8 mouse cellular contexts compared by ENCODE assay signal in genomic region chr17:87473736-87474500, GRCm38 (mm10). TPM values are rescaled to one million over a fixed set of nuclear protein-coding genes. Genes with fewer than 3 reads are reported as not detected.
DNase-seq lines count a peak whose midpoint lies in the region; ATAC-seq and TF ChIP-seq lines count a peak whose summit lies in the region.

No protein-coding gene starts in this region.

- H3K4me1 ChIP-seq in cortical plate, adult 2 months (ENCODE audit: control insufficient read depth, insufficient read depth, low read length): peaks cover 13% of the 10 kb centered on the region
- peaks cover 30% of the 10 kb centered on the region for H3K4me1 ChIP-seq in intestine, embryonic 15.5 days (replicated peaks)
- peaks cover 26% of the 10 kb centered on the region for H3K4me1 ChIP-seq in limb, embryonic 12.5 days (replicated peaks)
- peaks cover 15% of the 10 kb centered on the region; the same call in 1 of the 2 replicates for H3K4me1 ChIP-seq in midbrain, embryonic 11.5 days (ENCODE audit: control insufficient read depth, insufficient read depth, low read length)

- ATAC-seq in intestine, embryonic 15.5 days: peak; percentile 63
- peak; percentile 85 for ATAC-seq in limb, embryonic 12.5 days (ENCODE audit: insufficient number of reproducible peaks, insufficient read depth, low FRiP score, low TSS enrichment, low read depth)
- ATAC-seq in midbrain, embryonic 11.5 days (ENCODE audit: low FRiP score): peak; percentile 84

- no peak for TF ChIP-seq CTCF in cortical plate, adult 2 months (IDR thresholded peaks at IDR 0.05; ENCODE audit: extremely low read depth, insufficient read depth, low read length)

- H3K9ac ChIP-seq in intestine, embryonic 15.5 days: peak overlapping the region; percentile 47
- peak overlapping the region; percentile 48 for H3K9ac ChIP-seq in limb, embryonic 12.5 days (replicated peaks)
- H3K9ac ChIP-seq in midbrain, embryonic 11.5 days (ENCODE audit: low read length): peak overlapping the region; percentile 54

- peak; percentile 41; the same call in 1 of the 2 replicates for TF ChIP-seq POLR2A in cortical plate, adult 2 months (IDR thresholded peaks at IDR 0.05; ENCODE audit: extremely low read depth, insufficient read depth, low read length)

- H3K9me3 ChIP-seq in intestine, embryonic 15.5 days: no peaks in the 10 kb centered on the region
- H3K9me3 ChIP-seq in limb, embryonic 12.5 days: no peaks in the 10 kb centered on the region
- no peaks in the 10 kb centered on the region for H3K9me3 ChIP-seq in midbrain, embryonic 11.5 days (ENCODE audit: control insufficient read depth, low read length)

- H3K27ac ChIP-seq in cortical plate, adult 2 months (ENCODE audit: insufficient read depth, low read length): peak overlapping the region; percentile 94
- peak overlapping the region; percentile 13; the same call in 1 of the 2 replicates for H3K27ac ChIP-seq in intestine, embryonic 15.5 days
- no peak overlapping the region for H3K27ac ChIP-seq in limb, embryonic 12.5 days
- no peak overlapping the region for H3K27ac ChIP-seq in midbrain, embryonic 11.5 days (ENCODE audit: low read depth, low read length)

- peak overlapping the region; percentile 79 for H3K4me2 ChIP-seq in intestine, embryonic 15.5 days (replicated peaks)
- peak overlapping the region; percentile 76 for H3K4me2 ChIP-seq in limb, embryonic 12.5 days
- H3K4me2 ChIP-seq in midbrain, embryonic 11.5 days: peak overlapping the region; percentile 66

- H3K36me3 ChIP-seq in intestine, embryonic 15.5 days: no peaks in the 10 kb centered on the region
- no peaks in the 10 kb centered on the region for H3K36me3 ChIP-seq in limb, embryonic 12.5 days
- H3K36me3 ChIP-seq in midbrain, embryonic 11.5 days (ENCODE audit: control insufficient read depth, insufficient read depth, low read length): no peaks in the 10 kb centered on the region

- peak overlapping the region; percentile 31 for H3K4me3 ChIP-seq in cortical plate, adult 2 months (ENCODE audit: insufficient read depth, low read length)
- H3K4me3 ChIP-seq in intestine, embryonic 15.5 days (replicated peaks): peak overlapping the region; percentile 33
- peak overlapping the region; percentile 39 for H3K4me3 ChIP-seq in limb, embryonic 12.5 days (replicated peaks)
- peak overlapping the region; percentile 33 for H3K4me3 ChIP-seq in midbrain, embryonic 11.5 days (ENCODE audit: low read depth, low read length)

- H3K27me3 ChIP-seq in intestine, embryonic 15.5 days (replicated peaks): no peaks in the 10 kb centered on the region
- peaks cover 47% of the 10 kb centered on the region for H3K27me3 ChIP-seq in limb, embryonic 12.5 days
- peaks cover 10% of the 10 kb centered on the region for H3K27me3 ChIP-seq in midbrain, embryonic 11.5 days (ENCODE audit: control insufficient read depth, insufficient read depth, low read length)

- peak; percentile 61 for DNase-seq in layer of hippocampus, adult 11-12 months (ENCODE audit: low spot score)
- DNase-seq in layer of hippocampus, adult 9-10 months (ENCODE audit: low spot score): no peak
- peak; percentile 63 for DNase-seq in gastrocnemius, postnatal 10 days
- DNase-seq in midbrain, embryonic 11.5 days (ENCODE audit: low spot score, missing footprints): peak; percentile 95
- peak; percentile 29 for DNase-seq in skeletal muscle tissue, adult 2 months (ENCODE audit: low read depth, low spot score)

- WGBS in intestine, embryonic 15.5 days: 4% methylated on average over 23 of the region's 23 CpGs
- WGBS in limb, embryonic 12.5 days: under 1% methylated on average over 23 of the region's 23 CpGs
- 2% methylated on average over 23 of the region's 23 CpGs for WGBS in midbrain, embryonic 11.5 days

RNA-seq across cellular contexts. Expression of gene Calm2, which starts 27.2 kb away (rescaled TPM):
- 2,529 and 2,563 TPM in 2 replicates for polyA plus RNA-seq in cortical plate, adult 2 months (2012; rRNA removed)
- total RNA-seq in gastrocnemius, postnatal 10 days (2021): 100 to 1,000 TPM; 298 to 346 TPM
- 1,049 and 1,135 TPM in 2 replicates for polyA plus RNA-seq in intestine, embryonic 15.5 days (2015; fragmentation: Nextera tagmentation; extraction: Ambion mirVana)
- 850 and 865 TPM in 2 replicates for polyA plus RNA-seq in limb, embryonic 12.5 days (2016; fragmentation: Nextera tagmentation; extraction: Ambion mirVana)
- polyA plus RNA-seq in midbrain, embryonic 11.5 days (2014; fragmentation: Nextera tagmentation; extraction: Ambion mirVana): 1,326 and 1,445 TPM in 2 replicates

RNA-seq across cellular contexts. Expression of gene Stpg4, which starts 46.4 kb away (rescaled TPM):
- polyA plus RNA-seq in cortical plate, adult 2 months (2012; rRNA removed): not detected in 2 replicates
- not detected for total RNA-seq in gastrocnemius, postnatal 10 days (2021)
- not detected in 2 replicates for polyA plus RNA-seq in intestine, embryonic 15.5 days (2015; fragmentation: Nextera tagmentation; extraction: Ambion mirVana)
- polyA plus RNA-seq in limb, embryonic 12.5 days (2016; fragmentation: Nextera tagmentation; extraction: Ambion mirVana): not detected in 2 replicates
- not detected in 2 replicates for polyA plus RNA-seq in midbrain, embryonic 11.5 days (2014; fragmentation: Nextera tagmentation; extraction: Ambion mirVana)

Comparison
In these comparisons a context has a peak if more than half of its experiments do, and no peak if none do; other contexts are left out.
1. H3K27ac ChIP-seq: peak in cortical plate, adult 2 months (single experiment) and intestine, embryonic 15.5 days (single experiment); none in limb, embryonic 12.5 days (single experiment) and midbrain, embryonic 11.5 days (single experiment).
2. Peak in every context shown above with its lines, with median percentiles within 50 percentile points of each other: H3K4me3 ChIP-seq, ATAC-seq, H3K4me2 ChIP-seq and H3K9ac ChIP-seq.